Mouse (Mus musculus): ENCODE measurements around the gene Pxmp2. TPM values are rescaled to one million over a fixed set of nuclear protein-coding genes. Genes with fewer than 3 reads are reported as not detected.

Gene Pxmp2
- total and polyA plus RNA-seq, 3 experiments, result 85.0 to 137 (median 107) TPM

DNA sequence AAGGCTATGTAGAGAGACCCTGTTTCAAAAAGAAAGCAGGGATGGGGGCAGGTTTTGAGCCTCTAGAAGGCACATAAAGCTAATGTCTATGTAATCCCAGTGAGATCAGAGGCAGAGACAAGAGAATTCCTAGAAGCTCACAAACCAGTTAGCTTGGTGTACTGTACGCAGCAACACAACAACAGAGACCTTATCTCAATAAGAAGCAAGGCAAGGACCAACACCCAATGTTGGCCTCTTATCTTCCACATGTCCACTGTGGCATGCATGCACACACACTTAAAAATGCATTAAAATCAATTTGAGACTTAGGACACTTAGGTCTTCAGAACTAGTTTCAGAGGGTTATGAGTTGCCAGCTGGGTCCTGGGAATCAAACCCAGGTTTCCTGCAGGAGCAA lies 5.7 kb upstream of the Pxmp2 start:
- Histone ChIP-seq H3K79me2 (replicated peaks; ENCODE audit: control insufficient read depth, insufficient read depth, low read length) (no peaks in the 10 kb centered on the region), H3K27ac (no peak overlapping the region), H3K9ac (ENCODE audit: low read depth, low read length) (no peak overlapping the region), H3K4me3 (no peak overlapping the region), H3K36me3 (ENCODE audit: control insufficient read depth, insufficient read depth, low read length) (no peaks in the 10 kb centered on the region), H3K27me3 (ENCODE audit: control insufficient read depth, insufficient read depth, low read length) (no peaks in the 10 kb centered on the region), H3K4me1 (ENCODE audit: control insufficient read depth, insufficient read depth, low read length) (no peaks in the 10 kb centered on the region)
- no peak for TF ChIP-seq POLR2A (IDR thresholded peaks at IDR 0.05; ENCODE audit: insufficient read depth, low read depth, low read length)
- no peak for TF ChIP-seq EP300 (IDR thresholded peaks at IDR 0.05; ENCODE audit: insufficient read depth, low read depth, low read length)
- TF ChIP-seq CTCF (IDR thresholded peaks at IDR 0.05), result no peak
- 96% methylated on average over 1 of the region's 1 CpGs for WGBS
- no peak for DNase-seq
- intact Hi-C loops (cut with DNase I), result no loop called here

DNA sequence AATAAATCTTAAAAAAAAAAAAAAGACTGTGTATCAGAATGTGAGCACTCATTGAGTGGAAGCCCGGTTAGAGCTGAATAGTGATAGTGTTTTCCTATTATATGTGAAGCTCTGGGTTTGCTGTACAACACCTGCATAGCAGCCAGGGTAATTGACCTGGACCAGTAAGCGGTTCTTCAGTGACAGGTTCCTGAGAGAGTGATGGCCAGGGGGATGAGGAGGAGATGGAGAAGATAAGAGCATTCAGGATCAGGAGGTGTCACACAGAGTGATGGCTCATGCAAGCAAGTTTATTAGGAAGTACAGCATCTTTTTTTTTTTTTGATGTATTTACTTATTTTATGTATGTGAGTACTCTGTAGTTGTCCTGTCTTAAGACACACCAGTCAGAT lies 1.1 kb upstream of the Pxmp2 start:
- H3K79me2 ChIP-seq (replicated peaks; ENCODE audit: control insufficient read depth, insufficient read depth, low read length), result no peaks in the 10 kb centered on the region
- intact Hi-C loops (cut with DNase I), result no loop called here
- WGBS, result 62% methylated on average over 2 of the region's 2 CpGs
- H3K27ac ChIP-seq, result no peak overlapping the region
- H3K36me3 ChIP-seq (ENCODE audit: control insufficient read depth, insufficient read depth, low read length), result no peaks in the 10 kb centered on the region
- TF ChIP-seq EP300 (IDR thresholded peaks at IDR 0.05; ENCODE audit: insufficient read depth, low read depth, low read length), result no peak
- TF ChIP-seq CTCF (IDR thresholded peaks at IDR 0.05), result no peak
- no peak for TF ChIP-seq POLR2A (IDR thresholded peaks at IDR 0.05; ENCODE audit: insufficient read depth, low read depth, low read length)
- no peak overlapping the region for H3K9ac ChIP-seq (ENCODE audit: low read depth, low read length)
- DNase-seq, result no peak
- peaks cover 2% of the 10 kb centered on the region; the same call in 1 of the 2 replicates for H3K4me1 ChIP-seq (ENCODE audit: control insufficient read depth, insufficient read depth, low read length)
- no peak overlapping the region for H3K4me3 ChIP-seq
- H3K27me3 ChIP-seq (ENCODE audit: control insufficient read depth, insufficient read depth, low read length), result no peaks in the 10 kb centered on the region

DNA sequence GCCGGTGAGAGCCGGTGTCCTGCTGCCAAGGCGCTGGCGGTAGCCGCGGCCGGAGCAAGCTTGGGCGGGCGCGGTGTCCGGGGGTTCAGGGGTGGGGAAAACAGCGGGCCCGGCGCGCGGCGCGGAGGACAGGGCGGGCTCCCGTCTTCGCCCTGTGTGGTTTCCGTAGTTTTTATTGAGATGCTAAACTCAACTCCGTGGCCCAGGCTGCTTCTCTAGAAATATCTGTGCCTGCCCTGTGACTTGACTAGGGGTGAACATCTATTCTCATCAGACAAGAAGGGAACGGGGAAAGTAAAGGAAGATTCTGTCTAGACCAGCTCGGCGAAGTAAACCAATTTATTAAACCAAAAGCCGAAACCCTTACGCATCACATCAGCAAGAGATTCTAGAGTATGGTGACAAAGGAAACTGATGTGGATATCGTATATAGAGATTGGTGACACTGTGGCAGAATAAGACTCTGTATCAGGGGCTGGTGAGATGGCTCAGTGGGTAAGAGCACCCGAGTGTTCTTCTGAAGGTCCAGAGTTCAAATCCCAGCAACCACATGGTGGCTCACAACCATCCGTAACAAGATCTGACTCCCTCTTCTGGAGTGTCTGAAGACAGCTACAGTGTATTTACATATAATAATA lies 579 bp upstream of the Pxmp2 start:
- peak overlapping the region; percentile 23; the same call in 1 of the 2 replicates for H3K27ac ChIP-seq
- intact Hi-C loops (cut with DNase I), result loop anchor here (1.0 kb wide), 1 partner anchor 16 kb away; no protein-coding TSS in a partner anchor

DNA sequence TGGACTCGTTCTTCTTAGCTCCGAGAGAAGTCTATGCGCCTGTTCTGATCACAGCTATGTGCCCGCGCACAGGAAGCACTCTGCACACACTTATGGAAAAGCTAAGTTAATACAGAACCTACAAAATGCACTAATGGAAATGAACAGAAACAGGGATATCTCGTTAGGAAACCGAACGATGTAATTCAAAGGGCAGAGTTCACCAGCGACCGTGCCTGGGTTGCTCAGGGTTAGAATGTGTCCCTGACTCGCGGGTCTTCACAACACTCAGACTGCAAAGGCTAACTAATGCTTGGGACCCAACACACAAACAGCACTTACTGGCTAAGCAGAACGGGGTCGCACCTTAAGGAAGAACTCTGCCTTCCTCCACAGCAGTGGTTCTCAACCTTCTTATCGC lies 830 bp downstream of the Pxmp2 start:
- intact Hi-C loops (cut with DNase I), result no loop called here
- no peaks in the 10 kb centered on the region for H3K36me3 ChIP-seq (ENCODE audit: control insufficient read depth, insufficient read depth, low read length)
- TF ChIP-seq POLR2A (IDR thresholded peaks at IDR 0.05; ENCODE audit: insufficient read depth, low read depth, low read length) (no peak), EP300 (IDR thresholded peaks at IDR 0.05; ENCODE audit: insufficient read depth, low read depth, low read length) (no peak), CTCF (IDR thresholded peaks at IDR 0.05) (no peak)
- 2% methylated on average over 15 of the region's 15 CpGs for WGBS
- H3K4me3 ChIP-seq, result peak overlapping the region; percentile 72
- H3K9ac ChIP-seq (ENCODE audit: low read depth, low read length), result peak overlapping the region; percentile 68
- peaks cover 2% of the 10 kb centered on the region; the same call in 1 of the 2 replicates for H3K4me1 ChIP-seq (ENCODE audit: control insufficient read depth, insufficient read depth, low read length)
- no peaks in the 10 kb centered on the region for H3K79me2 ChIP-seq (replicated peaks; ENCODE audit: control insufficient read depth, insufficient read depth, low read length)
- peak overlapping the region; percentile 82 for H3K27ac ChIP-seq
- no peaks in the 10 kb centered on the region for H3K27me3 ChIP-seq (ENCODE audit: control insufficient read depth, insufficient read depth, low read length)
- peak; percentile 9 to 26 for DNase-seq

More for the DNA sequence above, 579 bp upstream of the Pxmp2 start:
- TF ChIP-seq CTCF (IDR thresholded peaks at IDR 0.05) (no peak), EP300 (IDR thresholded peaks at IDR 0.05; ENCODE audit: insufficient read depth, low read depth, low read length) (no peak), POLR2A (IDR thresholded peaks at IDR 0.05; ENCODE audit: insufficient read depth, low read depth, low read length) (no peak)
- WGBS, result 2% methylated on average over 31 of the region's 31 CpGs
- Histone ChIP-seq H3K79me2 (replicated peaks; ENCODE audit: control insufficient read depth, insufficient read depth, low read length) (no peaks in the 10 kb centered on the region), H3K27me3 (ENCODE audit: control insufficient read depth, insufficient read depth, low read length) (no peaks in the 10 kb centered on the region), H3K4me3 (peak overlapping the region; percentile 72), H3K4me1 (ENCODE audit: control insufficient read depth, insufficient read depth, low read length) (peaks cover 2% of the 10 kb centered on the region; the same call in 1 of the 2 replicates), H3K36me3 (ENCODE audit: control insufficient read depth, insufficient read depth, low read length) (no peaks in the 10 kb centered on the region), H3K9ac (ENCODE audit: low read depth, low read length) (peak overlapping the region; percentile 73)
- no peak for DNase-seq

DNA sequence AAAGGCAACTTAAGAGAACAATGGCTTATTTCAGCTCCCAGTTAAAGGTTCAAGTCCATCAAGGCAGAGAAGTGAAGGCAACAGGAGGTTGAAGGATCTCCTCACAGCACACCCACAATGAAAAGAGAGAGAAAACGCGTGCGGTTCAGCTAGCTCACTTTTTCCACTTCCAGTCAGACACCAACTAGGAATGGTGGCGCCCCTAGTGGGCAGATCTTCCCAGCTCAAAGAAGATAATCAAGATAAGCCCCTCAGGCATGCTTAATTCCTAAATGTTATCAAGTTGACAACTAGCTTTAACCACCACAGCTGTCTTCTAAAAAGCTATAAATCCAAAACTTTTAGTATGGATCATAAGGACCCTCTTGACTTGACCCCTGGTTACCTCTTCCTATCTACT lies 1.4 kb downstream of the Pxmp2 start:
- Histone ChIP-seq H3K79me2 (replicated peaks; ENCODE audit: control insufficient read depth, insufficient read depth, low read length) (no peaks in the 10 kb centered on the region), H3K9ac (ENCODE audit: low read depth, low read length) (no peak overlapping the region), H3K27ac (no peak overlapping the region), H3K27me3 (ENCODE audit: control insufficient read depth, insufficient read depth, low read length) (no peaks in the 10 kb centered on the region), H3K4me1 (ENCODE audit: control insufficient read depth, insufficient read depth, low read length) (peaks cover 2% of the 10 kb centered on the region; the same call in 1 of the 2 replicates), H3K36me3 (ENCODE audit: control insufficient read depth, insufficient read depth, low read length) (no peaks in the 10 kb centered on the region), H3K4me3 (peak overlapping the region; percentile 72; the same call in 1 of the 2 replicates)
- peak; percentile 81 for TF ChIP-seq CTCF (IDR thresholded peaks at IDR 0.05)
- no peak for TF ChIP-seq POLR2A (IDR thresholded peaks at IDR 0.05; ENCODE audit: insufficient read depth, low read depth, low read length)
- no peak for TF ChIP-seq EP300 (IDR thresholded peaks at IDR 0.05; ENCODE audit: insufficient read depth, low read depth, low read length)
- DNase-seq, result peak; percentile 37 to 66
- 7% methylated on average over 4 of the region's 4 CpGs for WGBS
- intact Hi-C loops (cut with DNase I), result no loop called here

DNA sequence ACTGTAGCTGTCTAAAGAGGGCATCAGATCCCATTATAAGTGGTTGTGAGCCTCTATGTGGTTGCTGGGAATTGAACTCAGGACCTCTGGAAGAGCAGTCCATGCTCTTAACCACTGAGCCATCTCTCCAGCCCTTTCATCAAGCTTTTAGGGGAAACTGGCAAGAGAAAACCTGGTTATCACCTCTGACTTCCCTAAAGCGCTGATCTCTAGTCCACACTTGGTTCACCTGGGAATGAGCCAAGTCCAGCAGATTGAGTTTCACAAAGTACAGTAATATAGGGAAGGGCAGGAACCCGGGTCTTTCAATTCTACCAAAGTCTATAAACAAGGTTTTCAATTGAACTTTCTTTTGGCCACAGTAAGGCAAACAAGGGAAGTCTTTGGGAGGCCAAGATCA lies 4.0 kb downstream of the Pxmp2 start:
- WGBS, result 74% methylated on average over 2 of the region's 2 CpGs
- Histone ChIP-seq H3K36me3 (ENCODE audit: control insufficient read depth, insufficient read depth, low read length) (no peaks in the 10 kb centered on the region), H3K79me2 (replicated peaks; ENCODE audit: control insufficient read depth, insufficient read depth, low read length) (no peaks in the 10 kb centered on the region), H3K27ac (no peak overlapping the region), H3K9ac (ENCODE audit: low read depth, low read length) (no peak overlapping the region), H3K27me3 (ENCODE audit: control insufficient read depth, insufficient read depth, low read length) (no peaks in the 10 kb centered on the region), H3K4me3 (no peak overlapping the region), H3K4me1 (ENCODE audit: control insufficient read depth, insufficient read depth, low read length) (peaks cover 2% of the 10 kb centered on the region; the same call in 1 of the 2 replicates)
- DNase-seq, result no peak
- intact Hi-C loops (cut with DNase I), result no loop called here
- TF ChIP-seq POLR2A (IDR thresholded peaks at IDR 0.05; ENCODE audit: insufficient read depth, low read depth, low read length) (no peak), CTCF (IDR thresholded peaks at IDR 0.05) (no peak), EP300 (IDR thresholded peaks at IDR 0.05; ENCODE audit: insufficient read depth, low read depth, low read length) (no peak)

All from heart, adult 2 months (tissue).